Mouse (Mus musculus): ENCODE data around the gene Pafah1b1.

Gene Pafah1b1

GRCm38 (mm10) chr11:74721141-74721540, 3.3 kb downstream of the Pafah1b1 start:
- no peak for DNase-seq (ENCODE audit: low read depth, low spot score)

DNA sequence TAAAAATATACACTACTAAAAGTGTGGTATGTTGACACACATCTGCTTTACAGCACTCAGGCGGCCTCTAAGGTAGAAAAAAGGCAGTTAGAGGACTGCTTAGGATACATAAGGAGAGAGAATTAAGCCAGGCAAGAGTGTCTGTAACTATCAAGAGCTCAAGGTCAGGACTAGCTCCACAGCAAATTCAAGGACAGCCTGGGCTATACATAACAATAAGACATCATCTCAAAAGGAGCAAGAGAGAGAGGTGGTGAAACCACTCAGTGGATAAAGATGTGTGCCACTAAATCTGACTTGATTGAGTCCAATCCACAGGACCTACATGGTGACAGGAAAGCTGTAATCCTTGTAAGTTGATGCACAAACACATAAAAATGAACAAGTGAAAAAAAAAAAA, 3.8 kb downstream of the Pafah1b1 start:
- no peak for DNase-seq (ENCODE audit: low read depth, low spot score)

DNA sequence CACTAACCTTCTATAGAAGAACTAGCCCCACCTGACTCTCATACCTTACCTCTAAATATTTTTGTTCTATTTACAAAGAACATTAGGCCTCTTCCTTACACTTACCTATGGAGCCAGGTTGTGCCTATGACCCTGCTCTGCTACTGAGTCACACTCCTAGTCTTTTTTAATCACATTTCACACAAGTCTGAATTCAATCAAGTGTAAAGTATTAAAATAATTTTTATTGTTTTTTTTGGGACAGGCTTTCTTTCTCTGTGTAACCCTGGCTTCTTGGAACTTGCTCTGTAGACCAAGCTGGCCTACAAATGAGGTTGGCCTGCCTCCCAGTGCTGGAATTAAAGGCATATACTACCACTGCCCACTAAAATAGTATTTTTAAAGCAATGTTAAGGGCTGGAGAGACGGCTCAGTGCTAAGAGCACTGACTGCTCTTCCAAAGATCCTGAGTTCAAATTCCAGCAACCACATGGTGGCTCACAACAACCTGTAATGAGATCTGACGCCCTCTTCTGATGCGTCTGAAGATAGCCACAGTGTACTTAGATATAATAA, 8.4 kb downstream of the Pafah1b1 start:
- DNase-seq (ENCODE audit: low read depth, low spot score) = peak; percentile 53

DNA sequence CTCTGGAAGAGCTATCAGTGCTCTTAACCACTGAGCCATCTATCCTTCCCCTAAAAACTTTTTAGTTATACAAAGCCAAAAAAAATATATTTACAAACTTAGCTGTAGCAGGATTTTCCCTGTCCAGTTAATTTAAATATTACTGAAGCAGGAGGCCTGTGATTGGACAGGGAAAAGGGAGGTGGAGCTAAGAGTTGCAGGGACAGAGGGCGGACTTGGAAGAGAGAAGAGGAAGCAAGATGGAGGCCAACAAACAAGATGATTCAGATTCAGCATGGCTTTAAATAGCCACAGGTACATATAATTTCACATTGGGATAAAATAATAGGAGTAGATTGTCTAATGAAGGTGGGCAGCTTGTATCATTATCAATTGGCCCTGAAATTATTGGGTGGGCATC, 13.8 kb downstream of the Pafah1b1 start:
- DNase-seq (ENCODE audit: low read depth, low spot score) = no peak

DNA sequence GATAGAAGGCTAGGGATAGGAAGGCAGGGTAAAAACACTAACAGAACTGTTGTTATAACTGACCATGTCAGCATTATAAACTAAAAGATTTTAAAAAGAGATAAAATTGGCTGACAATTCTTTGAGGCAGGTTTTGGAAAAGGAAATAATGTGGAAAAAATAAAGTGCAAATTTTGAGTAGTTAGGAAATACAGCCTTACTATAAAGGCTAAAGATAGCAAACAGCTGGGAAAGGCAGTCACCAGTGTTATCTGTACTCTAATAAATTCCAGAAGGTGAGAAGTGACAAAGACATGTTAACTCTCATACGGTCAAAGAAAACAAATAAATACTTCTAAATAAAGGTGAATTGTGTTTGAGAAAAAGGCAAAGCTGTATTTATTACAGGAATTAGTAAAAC, 15.7 kb downstream of the Pafah1b1 start:
- no peak for DNase-seq (ENCODE audit: low read depth, low spot score)

DNA sequence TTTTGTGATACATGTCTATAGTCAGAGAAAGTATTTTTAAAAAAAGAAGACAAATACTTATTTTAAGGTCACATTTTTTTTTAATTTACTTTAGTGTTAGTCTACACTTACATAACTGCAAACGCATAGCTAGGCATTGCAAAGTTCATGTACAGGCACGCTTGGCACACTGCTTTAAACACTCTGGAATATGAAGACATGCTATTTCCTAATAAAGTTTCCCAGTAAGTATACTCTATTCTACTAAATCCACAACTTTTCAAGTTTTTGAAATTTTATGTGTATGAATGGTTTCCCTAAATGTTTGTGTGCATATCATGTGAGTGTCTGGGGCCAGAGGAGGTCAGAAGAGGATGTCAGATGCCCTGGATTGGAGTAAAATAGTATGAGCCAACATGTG, 20.4 kb downstream of the Pafah1b1 start:
- DNase-seq (ENCODE audit: low read depth, low spot score) = no peak

GRCm38 (mm10) chr11:74699505-74699904, 25.0 kb downstream of the Pafah1b1 start:
- DNase-seq (ENCODE audit: low read depth, low spot score) = no peak

GRCm38 (mm10) chr11:74692151-74692550, 32.3 kb downstream of the Pafah1b1 start:
- no peak for DNase-seq (ENCODE audit: low read depth, low spot score)

DNA sequence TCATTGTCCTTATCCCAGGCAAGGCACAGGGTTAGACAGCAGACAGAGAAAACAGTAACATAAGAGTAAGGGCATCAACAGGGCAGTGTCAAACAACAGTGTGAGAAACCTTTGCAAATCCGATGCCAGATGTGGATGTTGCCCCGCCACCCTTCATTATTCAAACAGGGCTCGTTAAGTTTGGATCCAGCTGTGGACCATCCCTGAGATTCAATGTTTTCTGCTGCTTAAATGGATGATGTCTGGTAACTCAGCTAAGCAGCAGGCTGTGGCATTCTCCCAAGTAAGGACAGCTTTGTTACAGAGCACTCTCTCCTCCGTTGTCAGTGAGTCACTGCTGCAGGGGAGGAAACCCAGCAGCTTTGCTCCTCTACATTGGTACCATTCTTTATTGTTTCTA, 49.3 kb downstream of the Pafah1b1 start:
- peak; percentile 88 for DNase-seq (ENCODE audit: low read depth, low spot score)

DNA sequence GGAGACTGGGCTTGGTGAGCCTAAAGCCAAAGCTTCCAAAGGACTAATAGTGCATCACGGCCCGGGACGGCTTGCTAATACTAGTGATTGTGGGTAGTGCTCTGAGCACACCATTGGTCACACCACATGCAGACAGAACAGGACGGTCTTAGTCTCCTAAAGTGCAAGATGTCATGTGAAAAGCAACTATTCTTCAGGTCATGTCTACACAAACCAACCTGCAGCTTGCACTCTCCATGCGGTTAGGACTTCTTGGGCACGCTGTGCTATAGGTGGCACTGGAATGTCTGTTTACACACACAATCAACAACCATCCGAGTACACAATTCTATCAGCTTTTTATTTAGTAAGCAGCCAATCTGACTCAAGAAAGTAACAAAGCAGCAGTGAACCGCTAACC, 49.8 kb downstream of the Pafah1b1 start:
- no peak for DNase-seq (ENCODE audit: low read depth, low spot score)

DNA sequence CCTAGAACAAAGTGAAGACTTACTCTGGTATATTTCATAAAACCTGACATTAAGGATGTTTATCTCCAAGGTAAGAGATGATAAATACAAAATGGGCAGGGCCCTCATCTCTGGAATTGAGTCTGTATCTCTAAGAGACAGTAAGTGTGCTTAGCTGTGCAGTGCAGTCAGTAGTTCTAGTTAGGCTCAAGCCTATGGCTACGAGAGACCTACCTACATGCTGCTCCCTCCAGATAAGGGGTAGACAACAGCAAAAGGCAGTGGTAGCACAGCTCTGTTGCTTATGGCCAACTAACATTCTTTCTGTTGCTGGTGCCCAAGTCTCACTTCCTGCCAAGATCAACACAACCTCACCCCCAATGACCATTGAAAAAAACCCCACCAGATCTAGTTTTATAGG, 50.9 kb downstream of the Pafah1b1 start:
- DNase-seq (ENCODE audit: low read depth, low spot score) = no peak

- DNase-seq (ENCODE audit: low read depth, low spot score) = no peak
Observed at GRCm38 (mm10) chr11:74672901-74673513, 51.5 kb downstream of the Pafah1b1 start.

- no peak for DNase-seq (ENCODE audit: low read depth, low spot score)
Observed at GRCm38 (mm10) chr11:74671839-74672238, 52.6 kb downstream of the Pafah1b1 start.

DNA sequence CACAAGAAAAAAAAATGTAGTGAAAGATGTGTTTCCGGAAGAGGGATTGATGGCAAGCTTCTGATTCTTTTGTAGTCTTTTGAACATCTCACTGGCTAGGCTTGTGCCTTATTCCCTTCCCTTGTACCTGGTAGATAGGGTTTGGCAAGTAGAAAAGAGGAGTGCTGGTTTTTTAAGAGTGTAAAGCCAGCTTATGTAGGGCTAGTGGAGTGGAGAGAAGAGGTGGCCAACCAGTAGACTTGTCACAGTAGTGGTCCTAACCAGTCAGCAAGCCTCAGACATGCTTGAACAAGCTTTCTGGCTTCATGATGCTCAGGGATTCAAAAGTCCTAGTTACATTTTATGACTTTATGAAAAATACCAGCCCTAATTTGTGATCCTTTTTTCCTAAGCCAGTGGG, 53.5 kb downstream of the Pafah1b1 start:
- no peak for DNase-seq (ENCODE audit: low read depth, low spot score)

DNA sequence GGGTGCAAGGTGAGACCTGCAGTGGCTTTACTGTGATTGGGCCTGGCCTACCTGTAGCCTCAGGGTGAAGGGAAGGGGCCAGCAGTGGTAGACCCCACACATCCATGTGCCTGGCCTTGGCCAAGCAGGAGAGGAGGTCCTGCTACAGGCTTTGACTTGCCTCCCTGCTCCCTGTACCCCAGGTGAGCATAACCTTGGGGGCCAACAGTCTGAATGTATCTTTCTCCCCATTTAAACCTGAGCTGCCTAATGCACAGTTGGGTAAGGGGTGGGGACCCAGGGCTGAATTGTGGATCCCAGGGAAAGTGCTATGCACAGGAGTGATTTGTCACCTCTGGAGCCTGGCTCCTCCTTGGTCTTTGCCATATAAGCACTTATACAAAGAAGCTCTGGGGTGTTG, 54.3 kb downstream of the Pafah1b1 start:
- DNase-seq (ENCODE audit: low read depth, low spot score) = no peak

DNA sequence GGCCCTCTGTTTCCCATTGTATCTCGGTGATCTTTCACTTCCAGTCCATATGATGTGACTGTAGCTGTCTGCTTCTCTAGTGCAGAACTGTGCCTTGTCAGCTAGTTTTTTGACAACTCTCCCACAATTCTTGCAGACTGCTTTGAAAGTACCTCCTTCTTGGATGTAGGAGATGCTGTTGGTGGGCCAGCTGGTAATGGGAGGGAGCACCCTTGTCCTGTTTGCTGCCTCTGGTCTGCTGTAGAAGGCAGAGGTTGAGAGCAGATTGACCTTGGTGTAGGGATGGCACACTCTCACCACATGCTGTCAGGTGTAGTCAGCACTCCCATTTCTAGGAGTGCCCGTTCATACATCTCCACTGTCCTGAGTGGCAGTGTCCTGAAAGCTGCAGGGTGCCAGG, 55.5 kb downstream of the Pafah1b1 start:
- no peak for DNase-seq (ENCODE audit: low read depth, low spot score)

DNA sequence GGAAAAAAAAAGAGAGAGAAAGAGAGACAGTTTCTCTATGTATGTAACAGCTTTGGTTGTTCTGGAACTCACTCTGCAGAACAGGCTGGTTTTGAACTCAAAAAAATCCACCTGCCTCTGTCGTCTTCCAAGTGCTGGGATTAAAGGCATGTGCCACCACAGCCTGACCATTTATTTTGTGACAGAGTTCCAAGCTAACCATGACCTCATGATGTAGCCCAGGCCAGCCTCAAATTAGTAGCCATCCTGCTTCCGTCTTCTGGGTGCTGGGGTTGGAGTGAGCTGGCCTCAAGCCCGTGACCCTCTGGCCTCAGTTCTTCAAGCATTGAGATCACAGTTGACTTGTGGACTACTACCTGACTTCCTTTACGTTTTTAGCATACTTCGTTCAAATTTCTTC, 56.0 kb downstream of the Pafah1b1 start:
- DNase-seq (ENCODE audit: low read depth, low spot score) = no peak

DNA sequence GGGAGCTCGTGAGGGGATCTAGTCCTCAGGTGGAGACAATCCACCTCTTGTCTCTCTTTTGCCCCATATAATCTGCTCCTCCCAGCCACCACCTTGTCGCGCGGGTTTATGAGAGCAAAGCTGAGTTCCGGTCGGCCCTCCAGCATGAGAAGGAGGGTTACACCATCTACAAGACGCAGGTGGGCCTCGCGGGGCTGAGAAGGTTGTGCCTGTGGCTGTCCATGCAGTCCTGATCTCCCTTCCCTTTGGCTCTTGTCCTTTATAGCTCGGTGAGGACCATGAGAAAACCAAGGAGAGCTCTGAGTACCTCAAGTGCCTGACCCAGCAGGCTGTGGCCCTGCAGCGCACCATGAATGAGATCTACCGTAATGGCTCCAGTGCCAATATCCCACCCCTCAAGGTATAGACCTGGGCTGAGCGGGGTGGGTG, 56.9 kb downstream of the Pafah1b1 start:
- no peak for DNase-seq (ENCODE audit: low read depth, low spot score)

GRCm38 (mm10) chr11:74666776-74667581, 57.5 kb downstream of the Pafah1b1 start:
- DNase-seq (ENCODE audit: low read depth, low spot score) = no peak

DNA sequence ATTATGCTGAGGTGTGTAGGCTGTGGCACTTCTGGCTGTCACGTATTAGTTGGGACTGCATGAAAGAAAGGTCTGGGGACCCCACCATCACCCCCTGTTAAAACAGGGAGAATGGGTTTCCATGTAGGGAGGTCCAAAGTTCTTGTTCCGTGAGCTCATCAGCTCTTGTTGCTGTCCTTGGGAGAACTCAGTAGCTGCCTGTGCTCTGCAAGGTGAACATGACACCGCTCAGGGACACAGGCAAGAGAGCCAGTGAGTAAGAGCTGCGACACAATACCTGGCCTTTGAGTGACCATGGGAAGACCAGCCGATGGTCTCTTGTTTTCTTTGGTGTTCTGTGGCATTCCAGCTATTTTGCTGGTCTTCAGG, 58.2 kb downstream of the Pafah1b1 start:
- DNase-seq (ENCODE audit: low read depth, low spot score) = no peak

DNA sequence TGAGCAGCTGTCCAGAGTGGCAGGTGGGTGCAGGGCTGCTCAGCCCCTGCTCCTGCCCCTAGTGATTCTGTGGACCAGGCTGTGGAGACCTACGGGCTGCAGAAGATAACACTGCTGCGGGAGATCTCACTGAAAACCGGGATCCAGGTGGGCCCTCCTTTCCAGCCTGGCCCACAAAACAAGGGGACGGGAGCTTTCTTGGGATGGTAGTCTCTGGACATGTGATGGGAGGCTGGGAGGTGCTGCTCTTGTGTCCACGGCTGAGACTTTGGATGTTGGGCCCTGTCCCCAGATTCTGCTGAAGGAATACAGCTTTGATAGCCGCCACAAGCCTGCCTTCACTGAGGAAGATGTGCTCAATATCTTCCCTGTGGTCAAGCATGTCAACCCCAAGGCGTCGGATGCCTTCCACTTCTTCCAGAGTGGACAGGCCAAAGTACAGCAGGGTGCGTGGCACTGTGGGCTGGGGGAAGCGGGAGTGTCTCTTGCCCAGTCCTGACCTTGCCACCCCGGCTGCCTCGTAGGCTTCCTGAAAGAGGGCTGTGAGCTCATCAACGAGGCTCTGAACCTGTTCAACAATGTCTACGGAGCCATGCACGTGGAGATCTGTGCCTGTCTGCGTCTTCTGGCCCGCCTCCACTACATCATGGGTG, 58.7 kb downstream of the Pafah1b1 start:
- DNase-seq (ENCODE audit: low read depth, low spot score) = no peak

- DNase-seq (ENCODE audit: low read depth, low spot score) = no peak
Observed at GRCm38 (mm10) chr11:74664906-74665305, 59.6 kb downstream of the Pafah1b1 start.

- DNase-seq (ENCODE audit: low read depth, low spot score) = no peak
Observed at GRCm38 (mm10) chr11:74664279-74664678, 60.2 kb downstream of the Pafah1b1 start.
